In genomic region chr19:22789753-22790152, GRCm38 (mm10) we compare ENCODE assay signal across 18 mouse cellular contexts.
"Had no signal": no experiment of that assay in that cellular context is flagged by ENCODE, and none has a peak within 500 bp of the region (broad histone marks: within the 10 kb centered on the region; RNA-seq: fewer than 3 reads in every experiment).

No protein-coding gene starts in this region.

- H3K27ac ChIP-seq: midbrain, embryonic 10.5 days; midbrain, embryonic 12.5 days; neural tube, embryonic 13.5 days; neural tube, embryonic 15.5 days had no signal

- H3K27me3 ChIP-seq: midbrain, embryonic 12.5 days; neural tube, embryonic 13.5 days; neural tube, embryonic 15.5 days had no signal

- H3K4me1 ChIP-seq: midbrain, embryonic 10.5 days; midbrain, embryonic 12.5 days; neural tube, embryonic 13.5 days; neural tube, embryonic 15.5 days had no signal

- H3K9me3 ChIP-seq: midbrain, embryonic 10.5 days; midbrain, embryonic 12.5 days; neural tube, embryonic 13.5 days; neural tube, embryonic 15.5 days had no signal

- H3K4me3 ChIP-seq: midbrain, embryonic 10.5 days; midbrain, embryonic 12.5 days; myocyte; neural tube, embryonic 13.5 days; neural tube, embryonic 15.5 days had no signal

- ATAC-seq: midbrain, embryonic 16.5 days had no signal

- H3K36me3 ChIP-seq: midbrain, embryonic 10.5 days; midbrain, embryonic 12.5 days; neural tube, embryonic 13.5 days had no signal

- DNase-seq: lung, adult 18-20 months; lung, embryonic 14.5 days; lung, postnatal 10 days; lung, postnatal 4 days; midbrain, embryonic 14.5 days; retina, postnatal 1 day; right cerebral cortex, postnatal 14 days; right cerebral cortex, postnatal 4 days; spleen, adult 18-20 months; thymus, adult 18-20 months; thymus, postnatal 14 days; thymus, postnatal 36 days had no signal
